Comparison of ENCODE assay signal across 9 mouse cellular contexts in genomic region chr12:56541068-56541467, GRCm38 (mm10). TPM values are rescaled to one million over a fixed set of nuclear protein-coding genes. Genes with fewer than 3 reads are reported as not detected.
DNase-seq lines count a peak whose midpoint lies in the region; ATAC-seq and TF ChIP-seq lines count a peak whose summit lies in the region.
"Had no signal": no experiment of that assay in that cellular context is flagged by ENCODE, and none has a peak within 500 bp of the region (broad histone marks: within the 10 kb centered on the region; RNA-seq: fewer than 3 reads in every experiment).

No protein-coding gene starts in this region.

- H3K27ac ChIP-seq in MEL (ENCODE audit: control insufficient read depth, low read depth, low read length) = no peak overlapping the region
- no peak overlapping the region for H3K27ac ChIP-seq in forebrain, embryonic 10.5 days
- H3K27ac ChIP-seq: macrophage had no signal

- WGBS in forebrain, embryonic 10.5 days = under 1% methylated on average over 14 of the region's 14 CpGs

- intact Hi-C loops in heart, postnatal 36 days (cut with DNase I) = loop anchor here (5.0 kb wide), 1 partner anchor 484 kb away; no protein-coding TSS in a partner anchor

- no peaks in the 10 kb centered on the region for H3K79me2 ChIP-seq in MEL (ENCODE audit: control insufficient read depth, insufficient read depth, low read length, poor library complexity)

- no peak for ATAC-seq in erythroid progenitor cell, adult 5-6 weeks (replicated peaks; ENCODE audit: low FRiP score, poor library complexity, severe bottlenecking)

- peak; percentile 53 to 87 (median 78) for TF ChIP-seq CTCF in MEL (IDR thresholded peaks at IDR 0.05 in 2 of 3, conservative IDR thresholded peaks at IDR 0.05 in 1 of 3; ENCODE audit: control insufficient read depth in 1 of 3, insufficient read depth in 1 of 3, low read depth in 2 of 3, low read length in 3 of 3, poor library complexity in 1 of 3, severe bottlenecking in 1 of 3)

- peak; percentile 64 for TF ChIP-seq RAD21 in MEL (IDR thresholded peaks at IDR 0.05; ENCODE audit: low read depth, low read length)

- TF ChIP-seq POLR2A in MEL (IDR thresholded peaks at IDR 0.05; ENCODE audit: control insufficient read depth in 1 of 2, insufficient read depth in 1 of 2, low read depth in 1 of 2, low read length in 2 of 2, poor library complexity in 1 of 2) = no peak

- no peak for TF ChIP-seq EP300 in MEL (IDR thresholded peaks at IDR 0.05; ENCODE audit: low read depth in 1 of 2, low read length in 2 of 2)

- no peak overlapping the region for H3K9ac ChIP-seq in MEL (ENCODE audit: control insufficient read depth, low read depth, low read length, poor library complexity, severe bottlenecking)

- H3K4me3 ChIP-seq in MEL (ENCODE audit: control insufficient read depth in 1 of 2, insufficient read depth in 1 of 2, low read depth in 2 of 2, low read length in 2 of 2) = no peak overlapping the region
- no peak overlapping the region for H3K4me3 ChIP-seq in forebrain, embryonic 10.5 days

- no peaks in the 10 kb centered on the region for H3K36me3 ChIP-seq in MEL (ENCODE audit: control insufficient read depth in 1 of 2, insufficient read depth in 2 of 2, low read length in 2 of 2)
- no peaks in the 10 kb centered on the region for H3K36me3 ChIP-seq in forebrain, embryonic 10.5 days (replicated peaks)

- H3K27me3 ChIP-seq in MEL (ENCODE audit: control insufficient read depth in 1 of 2, insufficient read depth in 2 of 2, low read length in 2 of 2) = peaks cover 1 to 7% of the 10 kb centered on the region in 2 experiments; a peak in 3 of 4 replicates
- peaks cover 98% of the 10 kb centered on the region for H3K27me3 ChIP-seq in forebrain, embryonic 10.5 days (ENCODE audit: poor library complexity, severe bottlenecking)

- no peaks in the 10 kb centered on the region for H3K4me1 ChIP-seq in MEL (ENCODE audit: control insufficient read depth in 1 of 2, insufficient read depth in 2 of 2, low read length in 2 of 2)
- H3K4me1 ChIP-seq in forebrain, embryonic 10.5 days = peaks cover 10% of the 10 kb centered on the region

- peak; percentile 58 for DNase-seq in MEL (ENCODE audit: low read depth, low spot score)
- DNase-seq in c-Kit-negative CD71-positive TER-119-positive erythroid progenitor cells, embryonic 14.5 days (ENCODE audit: low read depth, low spot score) = peak; percentile 6
- peak; percentile 78 for DNase-seq in forebrain, embryonic 10.5 days (ENCODE audit: extremely low spot score, low spot score)
- peak; percentile 53 to 67 for DNase-seq in heart, postnatal 36 days
- DNase-seq in layer of hippocampus, adult 9-11 months = peak; percentile 32
- DNase-seq in lung, postnatal 36 days = peak; percentile 71
- DNase-seq in right cerebral cortex, postnatal 36 days (ENCODE audit: low spot score in 2 of 2) = peak; percentile 31 to 33

- H3K9me3 ChIP-seq in MEL (replicated peaks; ENCODE audit: insufficient read depth, low read length) = no peaks in the 10 kb centered on the region
- no peaks in the 10 kb centered on the region for H3K9me3 ChIP-seq in forebrain, embryonic 10.5 days

TF ChIP-seq in MEL, 35 proteins besides CTCF, POLR2A, EP300 and RAD21:
- TF ChIP-seq NELFE (IDR thresholded peaks at IDR 0.05; ENCODE audit: low read depth, low read length) (no peak), GABPA (IDR thresholded peaks at IDR 0.05; ENCODE audit: low read depth, low read length) (no peak), SMC3 (IDR thresholded peaks at IDR 0.05; ENCODE audit: low read depth, low read length) (peak; percentile 73), ZC3H11A (IDR thresholded peaks at IDR 0.05; ENCODE audit: low read depth, low read length) (0 out of 2 replicates have a peak, but pooled peaks have one; percentile 29), ELF1 (IDR thresholded peaks at IDR 0.05; ENCODE audit: low read depth, low read length) (no peak)

RNA-seq across cellular contexts. Expression of gene Nkx2-1, which starts 4.4 kb away (rescaled TPM):
- not detected in 2 replicates for total RNA-seq in MEL (2012; rRNA removed)
- not detected for polyA plus RNA-seq in MEL (2012; ENCODE audit: insufficient read depth in 1 of 2, insufficient read length in 2 of 2, low read depth in 1 of 2, low replicate concordance in 2 of 2, missing spikeins in 1 of 2)
- 12.0 and 14.3 TPM in 2 replicates for polyA plus RNA-seq in forebrain, embryonic 10.5 days (2016; fragmentation: Nextera tagmentation; extraction: Ambion mirVana)
- total RNA-seq in heart, postnatal 36 days (2021) = not detected
- not detected in 2 replicates for total RNA-seq in erythroid progenitor cell, adult 5-6 weeks (2015; ENCODE audit: low replicate concordance)
- total RNA-seq in erythroid progenitor cell, adult 5-6 weeks (2017; ENCODE audit: low replicate concordance) = not detected in 2 replicates
- polyA plus RNA-seq: macrophage had no signal

Comparison
In these comparisons a context has a peak if more than half of its experiments do, and no peak if none do; other contexts are left out.
1. DNase-seq: peak in every context shown above with its lines; median percentile 78 in forebrain, embryonic 10.5 days; 71 in lung, postnatal 36 days; 60 in heart, postnatal 36 days; 58 in MEL; 32 in layer of hippocampus, adult 9-11 months; 32 in right cerebral cortex, postnatal 36 days; 6 in c-Kit-negative CD71-positive TER-119-positive erythroid progenitor cells, embryonic 14.5 days.